Mouse (Mus musculus) embryo, embryonic 11.5 days (tissue): ENCODE measurements around the gene Tmem138.
A peak's percentile ranks its signal among the peaks of the same experiment; 100 is the strongest.
"Not testable (repeated sequence)": the region's sequence is repeated elsewhere in the genome, so short reads cannot be mapped to it uniquely, and the experiment has no call there.

Experiments used
- DNase-seq: peaks from one replicate; pipeline ENCODE4 v3.0.0-alpha.2; 2012; ENCODE audit warnings: low read depth, low spot score

Gene Tmem138

GRCm38 (mm10) chr19:10569627-10570026 is 7.5 kb downstream of the Tmem138 start:
- DNase-seq: no peak

GRCm38 (mm10) chr19:10565217-10565616 is 11.9 kb downstream of the Tmem138 start:
- no peak for DNase-seq

DNA sequence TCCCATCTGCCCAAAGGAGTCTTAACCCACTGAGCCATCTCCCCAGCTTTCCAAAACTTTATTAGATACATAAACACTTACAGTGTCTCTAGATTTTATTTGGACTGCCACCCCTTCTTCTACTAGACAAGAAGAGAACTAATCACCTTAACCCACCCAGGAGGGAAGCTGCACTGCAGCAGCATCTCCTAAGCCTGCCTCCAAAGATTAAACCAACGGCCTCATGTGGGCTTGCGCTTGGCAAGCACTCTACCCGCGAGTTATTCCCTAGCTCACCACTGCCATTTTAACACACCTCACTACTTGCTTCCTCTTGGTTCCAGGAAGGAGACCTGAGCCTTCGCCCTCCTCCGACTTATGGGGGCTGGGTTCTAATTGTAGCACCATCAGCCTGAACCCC is 12.9 kb downstream of the Tmem138 start:
- DNase-seq: no peak

DNA sequence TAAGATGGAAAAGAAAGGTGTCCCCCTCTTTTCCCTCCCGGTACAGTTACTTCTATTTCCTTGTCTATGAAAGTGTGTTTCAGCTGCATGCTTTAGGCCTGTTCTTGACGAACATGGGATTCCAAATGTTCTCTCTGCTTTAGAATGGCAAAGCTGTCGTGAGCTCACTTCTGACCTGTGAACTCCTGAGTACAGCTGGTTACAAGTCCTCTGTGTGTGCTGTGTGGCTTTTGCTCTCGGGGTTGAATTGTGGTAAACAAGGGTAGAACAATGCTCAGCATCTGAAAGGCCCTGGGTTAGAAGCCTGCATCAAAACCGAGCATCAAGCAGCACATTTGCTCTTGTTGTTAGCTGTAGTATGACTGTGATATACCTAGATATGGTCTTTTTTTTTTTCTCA is 14.8 kb downstream of the Tmem138 start:
- no peak for DNase-seq

- no peak for DNase-seq
Observed at GRCm38 (mm10) chr19:10561558-10562314, 15.4 kb downstream of the Tmem138 start.

GRCm38 (mm10) chr19:10560108-10560507 is 17.1 kb downstream of the Tmem138 start:
- DNase-seq: no peak

DNA sequence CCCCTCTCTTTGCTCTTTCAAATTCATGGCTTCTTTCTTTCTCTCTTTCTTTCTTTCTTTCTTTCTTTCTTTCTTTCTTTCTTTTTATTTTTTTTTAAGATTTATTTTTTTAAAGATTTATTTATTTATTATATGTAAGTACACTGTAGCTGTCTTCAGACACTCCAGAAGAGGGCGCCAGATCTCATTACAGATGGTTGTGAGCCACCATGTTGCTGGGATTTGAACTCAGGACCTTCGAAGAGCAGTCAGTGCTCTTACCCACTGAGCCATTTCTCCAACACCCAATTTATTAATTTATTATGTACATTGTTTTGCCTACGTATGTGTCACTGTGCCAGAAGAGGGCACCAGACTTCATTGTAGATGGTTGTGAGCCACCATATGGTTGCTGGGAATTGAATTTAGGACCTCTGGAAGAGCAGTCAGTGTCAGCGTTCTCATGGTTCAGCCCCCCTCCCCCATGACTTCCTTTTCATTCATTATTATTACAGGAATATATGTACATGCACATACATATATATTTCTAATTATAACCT is 19.3 kb downstream of the Tmem138 start:
- DNase-seq: not testable (repeated sequence)

GRCm38 (mm10) chr19:10557430-10557829 is 19.7 kb downstream of the Tmem138 start:
- DNase-seq: no peak

DNA sequence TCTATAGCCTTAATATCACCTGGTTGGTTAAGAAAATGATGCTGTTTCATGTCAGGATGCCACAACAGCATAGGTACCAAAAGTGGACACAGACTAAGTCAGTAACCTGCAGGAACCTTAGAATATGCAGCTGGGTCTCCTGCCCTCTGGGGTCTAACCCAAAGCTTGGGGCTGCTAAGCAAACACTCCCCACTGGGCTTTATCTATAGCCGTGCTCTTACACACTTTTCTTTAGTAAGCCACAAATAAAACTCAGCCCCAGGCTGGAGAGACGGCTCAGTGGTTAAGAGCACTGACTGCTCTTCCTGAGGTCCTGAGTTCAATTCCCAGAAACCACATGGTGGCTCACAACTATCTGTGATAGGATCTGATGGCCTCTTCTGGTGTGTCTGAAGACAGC is 20.2 kb downstream of the Tmem138 start:
- DNase-seq: no peak

GRCm38 (mm10) chr19:10555624-10556510 is 21.3 kb downstream of the Tmem138 start, which contains the start of gene Tmem216:
Tmem216 (minus strand) TSS chr19:10556238.
- peak; percentile 63 for DNase-seq

GRCm38 (mm10) chr19:10539454-10539853 is 37.7 kb downstream of the Tmem138 start:
- no peak for DNase-seq

GRCm38 (mm10) chr19:10530082-10530481 is 47.1 kb downstream of the Tmem138 start:
- no peak for DNase-seq

DNA sequence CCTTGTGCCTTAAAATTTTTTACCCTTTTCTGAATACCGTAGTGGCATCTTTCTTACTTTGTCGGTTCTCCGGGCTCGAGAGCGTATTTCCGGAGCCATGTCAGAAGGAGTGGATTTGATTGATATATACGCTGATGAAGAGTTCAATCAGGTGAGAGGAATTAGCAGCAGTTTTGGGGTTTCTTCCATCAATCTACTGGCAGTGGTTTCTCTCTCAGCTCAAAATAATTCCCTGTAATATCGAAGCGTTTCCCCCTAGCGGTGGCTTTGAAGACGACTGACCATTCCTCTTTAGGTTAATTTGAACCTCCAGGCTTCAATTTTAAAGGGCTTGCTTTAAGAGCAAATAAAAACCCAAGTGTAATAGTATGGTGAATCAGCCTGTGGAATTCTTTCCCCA is 51.3 kb downstream of the Tmem138 start, which contains the start of gene Sdhaf2:
Gene Sdhaf2 (minus strand): TSS at position 233 of the 400 bp plus-strand sequence.
- peak; percentile 29 for DNase-seq

DNA sequence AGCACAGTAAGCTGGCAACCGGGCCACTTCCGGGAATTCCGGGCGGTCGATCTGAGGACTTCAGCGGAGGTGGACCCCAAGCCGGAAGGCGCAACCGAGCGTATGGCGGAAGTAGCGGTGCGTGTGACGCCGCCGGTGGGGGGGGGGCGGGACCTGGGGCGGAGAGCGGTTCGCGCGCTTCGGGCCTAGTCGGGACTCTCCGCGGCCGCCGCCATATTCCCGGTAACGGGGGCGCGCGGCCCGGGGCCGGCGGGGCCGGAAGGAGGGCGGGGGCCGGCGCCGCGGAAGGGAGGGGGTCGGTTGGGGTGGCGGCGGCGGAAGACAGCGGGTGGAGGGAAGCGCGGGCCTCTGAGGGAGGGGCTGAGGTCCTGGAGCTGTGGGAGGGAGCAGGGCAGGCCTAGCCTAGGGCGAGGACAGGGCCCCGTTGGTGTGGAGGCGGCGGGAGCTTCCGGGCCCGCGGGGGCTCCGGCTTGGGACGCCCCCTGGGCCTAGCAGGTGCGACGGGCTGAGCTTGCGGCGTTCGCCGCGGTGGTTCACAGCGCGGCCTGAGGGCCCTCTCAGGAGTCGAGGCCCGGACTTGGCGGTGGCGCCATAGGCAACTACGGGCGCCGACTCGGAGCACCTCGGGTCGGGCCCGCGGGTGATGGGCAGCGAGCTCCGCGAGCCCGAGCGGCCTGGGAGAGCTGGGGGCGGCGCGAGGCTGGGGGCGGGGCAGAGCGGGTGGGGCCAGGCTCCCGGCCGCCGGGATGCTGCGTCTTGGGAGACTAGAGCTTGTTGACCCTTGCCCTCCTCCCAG is 51.9 kb downstream of the Tmem138 start, which contains the start of gene Cpsf7:
Gene Cpsf7 (plus strand): TSS at position 161 of the 796 bp plus-strand sequence.
- peak; percentile 89 for DNase-seq

DNA sequence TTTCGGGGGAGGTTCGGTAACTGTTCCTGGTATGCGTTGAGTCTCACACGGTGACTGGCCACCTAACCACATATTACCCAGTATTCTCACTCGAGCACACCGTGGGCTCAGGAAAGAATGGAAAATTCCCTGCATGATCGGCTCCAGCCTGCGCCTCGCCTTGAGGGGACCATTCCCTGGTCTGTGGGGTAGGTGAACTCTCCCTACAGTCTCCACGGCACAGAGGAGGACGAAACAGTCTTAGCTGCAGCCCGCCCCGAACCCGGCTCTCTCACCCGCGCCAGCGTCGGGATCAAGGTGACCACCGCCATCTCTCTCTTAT is 52.4 kb downstream of the Tmem138 start:
- DNase-seq: no peak

GRCm38 (mm10) chr19:10523483-10524080 is 53.6 kb downstream of the Tmem138 start:
- DNase-seq: no peak

DNA sequence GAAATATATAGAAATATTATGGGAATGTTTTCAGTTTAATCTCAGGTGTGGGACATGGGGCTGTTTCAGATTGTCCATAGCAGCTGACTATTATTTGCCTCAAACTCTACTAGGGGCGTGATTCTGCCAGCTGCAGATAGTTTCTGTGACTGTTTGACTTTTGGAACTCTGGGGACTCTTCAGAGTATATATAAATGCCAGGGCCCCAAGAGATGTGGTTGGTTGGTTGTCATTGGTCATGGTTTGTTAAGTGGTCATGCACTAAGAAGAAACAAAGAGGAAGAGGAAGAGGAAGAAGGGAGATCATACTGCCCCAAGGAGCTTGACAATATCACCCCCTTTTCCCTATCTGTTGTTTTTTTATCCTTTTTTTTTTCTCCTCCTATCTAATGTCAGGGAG is 55.2 kb downstream of the Tmem138 start:
- DNase-seq: no peak
